Mouse (Mus musculus): ENCODE data around the gene Gdf11. TPM values are rescaled to one million over a fixed set of nuclear protein-coding genes. Genes with fewer than 3 reads are reported as not detected.
A peak's percentile ranks its signal among the peaks of the same experiment; 100 is the strongest.

The Gdf11 gene
- polyA plus RNA-seq, 1 experiment from 2014 or later, result 0.03 TPM

DNA sequence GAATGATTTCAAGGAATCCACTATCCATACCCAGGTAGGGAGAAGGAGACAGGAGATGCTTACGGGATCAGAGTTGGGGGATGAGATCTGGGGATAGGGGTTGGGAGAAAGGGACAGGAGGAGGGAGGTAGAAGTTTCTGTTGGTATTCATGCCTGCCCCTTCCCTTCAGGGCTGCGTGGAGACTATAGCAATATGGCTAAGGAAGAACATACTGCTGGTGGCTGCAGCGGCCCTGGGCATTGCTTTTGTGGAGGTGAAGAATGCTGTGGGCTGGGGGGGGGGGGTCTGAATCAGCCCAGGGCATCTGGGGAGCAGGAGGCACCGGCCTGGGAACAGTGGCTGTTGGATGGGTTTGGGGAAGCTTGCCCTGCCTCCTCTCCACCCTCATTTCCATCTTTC, 20.8 kb upstream of the Gdf11 start:
- Histone ChIP-seq H3K36me3 (ENCODE audit: inconsistent target) (peaks cover 48% of the 10 kb centered on the region), H3K4me3 (ENCODE audit: inconsistent target) (no peak overlapping the region), H3K79me2 (ENCODE audit: inconsistent target) (peaks cover 50% of the 10 kb centered on the region), H3K27ac (no peak overlapping the region)
- WGBS (ENCODE audit: missing documents), result 87% methylated on average over 3 of the region's 4 CpGs

DNA sequence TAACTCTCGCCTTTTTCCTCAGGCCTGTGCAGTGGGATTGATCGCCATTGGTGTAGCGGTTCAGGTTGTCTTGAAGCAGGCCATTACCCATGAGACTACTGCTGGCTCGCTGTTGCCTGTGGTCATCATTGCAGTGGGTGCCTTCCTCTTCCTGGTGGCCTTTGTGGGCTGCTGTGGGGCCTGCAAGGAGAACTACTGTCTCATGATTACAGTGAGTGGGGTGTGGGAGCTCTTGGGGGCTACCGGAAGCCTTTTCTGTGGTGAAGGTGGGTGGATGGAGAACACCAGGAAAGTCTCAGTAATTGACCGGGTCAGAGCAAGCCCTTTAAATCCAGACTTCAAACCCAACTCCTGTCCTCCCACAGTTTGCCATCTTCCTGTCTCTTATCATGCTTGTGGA, 19.9 kb upstream of the Gdf11 start:
- H3K79me2 ChIP-seq (ENCODE audit: inconsistent target), result peaks cover 50% of the 10 kb centered on the region
- H3K4me3 ChIP-seq (ENCODE audit: inconsistent target), result peak overlapping the region; percentile 82
- H3K36me3 ChIP-seq (ENCODE audit: inconsistent target), result peaks cover 40% of the 10 kb centered on the region
- 50% methylated on average over 6 of the region's 6 CpGs for WGBS (ENCODE audit: missing documents)
- H3K27ac ChIP-seq, result peak overlapping the region; percentile 81

DNA sequence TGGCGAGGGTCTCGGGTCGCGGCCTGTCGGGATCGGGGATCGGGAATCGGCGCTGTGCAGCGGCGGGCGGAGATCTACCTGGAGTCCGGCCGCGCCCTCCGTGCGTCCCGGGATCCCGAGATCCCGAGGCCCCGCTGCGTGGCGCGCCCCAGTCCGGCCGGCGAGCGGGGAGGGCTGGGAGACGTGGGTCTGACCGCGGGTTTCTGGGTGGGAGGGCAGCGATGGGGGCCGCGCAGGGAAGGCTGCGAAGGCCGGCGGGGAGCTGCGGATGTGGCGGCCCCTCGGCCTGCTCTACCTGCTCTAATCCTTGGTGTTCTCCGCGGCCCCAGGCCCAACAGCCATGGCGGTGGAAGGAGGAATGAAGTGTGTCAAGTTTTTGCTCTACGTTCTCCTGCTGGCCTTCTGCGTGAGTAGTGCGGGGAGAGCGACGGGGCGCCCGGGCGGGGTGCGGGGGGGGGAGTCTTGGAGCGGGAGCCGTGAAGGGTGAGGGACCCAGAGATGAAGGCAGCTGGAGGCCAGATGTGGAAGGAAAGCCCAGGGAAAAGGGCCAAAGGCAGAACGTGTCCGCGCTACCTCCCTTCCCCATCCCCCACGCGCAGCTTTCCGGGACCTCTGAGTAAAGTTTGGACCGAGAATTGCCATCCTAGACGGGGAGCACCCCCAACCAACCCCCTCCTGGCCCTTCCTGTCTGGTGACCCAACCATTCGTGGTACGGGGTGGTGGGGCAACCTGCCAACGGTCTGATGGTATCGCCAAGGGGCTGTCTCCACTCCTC, 18.7 kb upstream of the Gdf11 start:
- Histone ChIP-seq H3K36me3 (ENCODE audit: inconsistent target) (peaks cover 31% of the 10 kb centered on the region), H3K27ac (peak overlapping the region; percentile 81), H3K4me3 (ENCODE audit: inconsistent target) (peak overlapping the region; percentile 82), H3K79me2 (ENCODE audit: inconsistent target) (peaks cover 50% of the 10 kb centered on the region)
- WGBS (ENCODE audit: missing documents), result 4% methylated on average over 46 of the region's 66 CpGs

DNA sequence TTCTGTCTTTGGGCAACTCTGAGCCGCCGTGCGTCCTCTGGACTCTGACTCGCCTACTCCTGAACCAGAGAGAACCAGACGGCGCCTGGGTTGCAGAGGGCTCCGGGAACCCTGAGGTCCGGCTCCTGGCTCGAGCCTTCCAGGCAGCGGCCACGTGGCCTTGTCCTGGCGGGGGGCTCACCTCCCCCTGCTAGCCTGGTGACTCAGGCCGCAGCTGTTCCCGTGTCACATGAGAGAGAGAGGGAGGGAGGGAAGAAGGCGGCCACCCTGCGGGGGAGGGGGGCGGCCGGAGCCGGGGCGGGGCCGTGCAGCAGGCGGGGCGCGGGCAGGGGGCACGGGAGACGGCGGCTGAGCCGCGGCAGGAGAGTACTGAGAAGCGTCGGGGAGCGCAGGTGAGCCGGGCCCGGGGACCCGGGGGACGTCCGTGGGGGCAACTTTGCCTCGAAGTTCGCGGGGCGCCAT, 18.1 kb upstream of the Gdf11 start:
- Histone ChIP-seq H3K4me3 (ENCODE audit: inconsistent target) (peak overlapping the region; percentile 20; the same call in 1 of the 2 replicates), H3K27ac (peak overlapping the region; percentile 94), H3K79me2 (ENCODE audit: inconsistent target) (peaks cover 49% of the 10 kb centered on the region), H3K36me3 (ENCODE audit: inconsistent target) (peaks cover 24% of the 10 kb centered on the region)
- WGBS (ENCODE audit: missing documents), result 2% methylated on average over 14 of the region's 41 CpGs

DNA sequence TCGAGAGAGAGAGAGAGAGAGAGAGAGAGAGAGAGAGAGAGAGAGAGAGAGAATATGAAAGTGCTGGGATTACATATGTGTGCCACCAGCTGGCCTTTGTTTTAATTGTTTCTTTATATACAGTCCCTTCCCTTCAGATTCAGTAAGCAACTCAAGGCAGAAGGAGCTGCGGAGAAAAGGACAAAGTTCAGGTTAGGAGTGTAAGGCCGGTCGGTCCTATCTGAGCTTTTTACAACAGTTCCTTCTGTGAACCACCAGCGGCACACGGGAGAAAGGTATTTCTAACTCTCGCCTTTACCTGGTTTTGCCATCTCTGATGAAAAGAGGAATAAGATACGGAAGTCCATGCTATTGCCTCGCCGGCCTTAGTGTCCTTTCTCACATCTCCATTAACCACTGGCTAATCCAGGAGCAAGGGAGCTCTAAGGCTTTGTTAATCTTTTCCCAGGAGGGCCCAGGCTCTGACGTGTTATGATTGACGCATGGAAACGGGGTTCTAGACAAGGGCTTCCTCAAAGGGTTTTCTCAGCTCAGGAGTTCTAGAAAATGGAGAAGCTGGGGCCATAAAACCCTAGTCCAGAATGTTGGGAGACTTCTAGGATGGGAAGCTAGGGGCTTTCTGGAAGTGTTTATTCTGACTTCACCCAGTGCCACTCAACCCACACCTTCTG, 17.4 kb upstream of the Gdf11 start:
- Histone ChIP-seq H3K79me2 (ENCODE audit: inconsistent target) (peaks cover 42% of the 10 kb centered on the region), H3K36me3 (ENCODE audit: inconsistent target) (peaks cover 17% of the 10 kb centered on the region), H3K27ac (peak overlapping the region; percentile 94), H3K4me3 (ENCODE audit: inconsistent target) (peak overlapping the region; percentile 20; the same call in 1 of the 2 replicates)
- WGBS (ENCODE audit: missing documents), result 63% methylated on average over 13 of the region's 13 CpGs

DNA sequence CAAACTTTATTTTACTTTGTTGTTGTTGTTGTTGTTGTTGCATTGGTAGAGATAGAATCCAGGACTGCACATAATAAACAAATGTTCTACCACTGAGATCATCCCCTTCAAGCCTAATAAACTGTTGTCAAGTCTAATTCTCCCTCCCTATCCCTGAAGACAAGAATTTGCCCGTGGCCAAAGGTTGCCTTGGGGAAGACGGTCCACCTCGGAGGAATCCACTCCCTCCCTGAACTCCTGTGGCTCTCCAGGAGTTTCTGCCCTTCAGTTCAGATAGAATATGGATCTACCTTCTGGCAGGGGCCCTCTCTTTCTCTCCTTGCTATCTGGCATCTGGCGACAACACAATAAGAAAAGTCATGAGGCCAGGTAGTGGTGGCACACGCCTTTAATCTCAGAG, 13.3 kb upstream of the Gdf11 start:
- Histone ChIP-seq H3K27ac (no peak overlapping the region), H3K36me3 (ENCODE audit: inconsistent target) (no peaks in the 10 kb centered on the region), H3K4me3 (ENCODE audit: inconsistent target) (no peak overlapping the region), H3K79me2 (ENCODE audit: inconsistent target) (peaks cover 4% of the 10 kb centered on the region; the same call in 1 of the 2 replicates)
- 91% methylated on average over 5 of the region's 5 CpGs for WGBS (ENCODE audit: missing documents)

DNA sequence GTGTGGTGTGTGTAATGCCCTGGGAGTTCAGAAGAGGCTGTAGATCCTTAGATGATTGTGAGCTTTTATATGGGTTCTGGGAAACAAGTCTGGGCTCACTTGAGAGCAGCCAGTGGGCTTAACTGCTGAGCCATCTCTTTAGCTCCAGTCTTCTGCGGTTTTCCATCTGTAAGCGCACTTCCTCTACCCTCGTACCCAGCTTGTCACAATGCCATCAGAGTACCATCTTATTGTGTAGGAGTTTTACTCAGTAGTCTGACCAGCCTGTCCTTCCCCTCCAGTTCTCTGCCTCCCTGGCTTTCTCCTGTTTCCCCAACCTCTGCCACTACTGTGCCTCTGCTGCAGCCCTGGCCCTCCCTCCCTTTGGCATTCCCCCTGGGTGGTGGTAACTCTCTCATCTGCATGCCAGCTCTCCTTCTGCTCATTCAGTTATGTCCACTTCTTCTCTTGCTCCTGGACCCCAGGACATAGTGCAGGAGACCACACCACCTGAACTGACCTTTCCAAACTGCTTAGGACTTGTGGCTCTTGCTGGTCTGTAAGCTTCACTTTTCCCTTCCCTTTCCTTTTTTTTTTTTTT, 11.0 kb upstream of the Gdf11 start:
- Histone ChIP-seq H3K4me3 (ENCODE audit: inconsistent target) (no peak overlapping the region), H3K27ac (peak overlapping the region; percentile 66)
- WGBS (ENCODE audit: missing documents), result 13% methylated on average over 3 of the region's 3 CpGs

DNA sequence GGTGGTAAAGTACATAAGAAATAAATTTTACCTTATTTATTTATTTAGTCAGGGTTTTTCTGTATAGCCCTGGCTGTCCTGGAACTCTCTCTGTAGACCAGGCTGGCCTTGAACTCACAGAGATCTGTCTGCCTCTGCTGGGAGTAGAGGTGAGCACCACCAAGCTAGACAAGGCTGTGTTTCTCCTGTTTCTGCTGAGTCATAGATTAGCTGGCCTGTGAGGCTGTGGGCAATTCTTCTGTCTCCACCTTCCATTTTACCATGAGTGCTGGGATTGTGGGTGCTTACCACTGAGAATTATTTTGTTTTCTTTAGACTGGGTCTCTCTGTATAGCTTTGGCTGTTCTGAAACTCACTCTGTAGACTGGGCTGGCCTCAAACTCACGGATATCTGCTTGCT, 9.9 kb upstream of the Gdf11 start:
- 57% methylated on average over 1 of the region's 1 CpGs for WGBS (ENCODE audit: missing documents)
- no peaks in the 10 kb centered on the region for H3K79me2 ChIP-seq (ENCODE audit: inconsistent target)
- no peak overlapping the region for H3K4me3 ChIP-seq (ENCODE audit: inconsistent target)
- H3K27ac ChIP-seq, result peak overlapping the region; percentile 66
- H3K36me3 ChIP-seq (ENCODE audit: inconsistent target), result no peaks in the 10 kb centered on the region

More for the DNA sequence above, 11.0 kb upstream of the Gdf11 start:
- H3K36me3 ChIP-seq (ENCODE audit: inconsistent target), result no peaks in the 10 kb centered on the region
- H3K79me2 ChIP-seq (ENCODE audit: inconsistent target), result no peaks in the 10 kb centered on the region

DNA sequence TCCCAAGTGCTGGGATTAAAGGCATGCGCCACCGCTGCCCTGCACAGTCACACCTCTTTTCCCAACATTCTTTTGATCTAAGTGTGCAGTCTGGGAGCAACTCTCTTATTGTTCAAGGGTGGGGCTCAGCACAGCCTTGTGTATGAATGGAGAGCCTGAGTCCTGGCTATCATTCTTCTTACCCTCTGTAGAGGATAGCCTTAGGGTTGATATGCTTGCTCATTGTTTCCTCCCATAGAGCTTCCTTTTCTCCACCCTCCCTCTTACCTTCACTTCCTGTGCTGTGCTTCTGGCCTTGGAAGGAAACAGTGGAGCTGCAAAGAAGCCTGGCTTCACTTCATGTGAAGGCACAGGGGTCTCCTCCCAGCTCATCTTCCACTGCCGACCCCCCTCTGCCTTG, 9.2 kb upstream of the Gdf11 start, which contains the start of gene Cd63:
TSS of gene Cd63 (plus strand) at position 292 of the 400 bp plus-strand sequence.
- H3K36me3 ChIP-seq (ENCODE audit: inconsistent target), result no peaks in the 10 kb centered on the region
- no peak within 1 kb of the TSS for H3K4me3 ChIP-seq (ENCODE audit: inconsistent target)
- WGBS (ENCODE audit: missing documents), result 87% methylated on average over 3 of the region's 3 CpGs
- peak within 1 kb of the TSS; percentile 66 for H3K27ac ChIP-seq
- no peaks in the 10 kb centered on the region for H3K79me2 ChIP-seq (ENCODE audit: inconsistent target)

DNA sequence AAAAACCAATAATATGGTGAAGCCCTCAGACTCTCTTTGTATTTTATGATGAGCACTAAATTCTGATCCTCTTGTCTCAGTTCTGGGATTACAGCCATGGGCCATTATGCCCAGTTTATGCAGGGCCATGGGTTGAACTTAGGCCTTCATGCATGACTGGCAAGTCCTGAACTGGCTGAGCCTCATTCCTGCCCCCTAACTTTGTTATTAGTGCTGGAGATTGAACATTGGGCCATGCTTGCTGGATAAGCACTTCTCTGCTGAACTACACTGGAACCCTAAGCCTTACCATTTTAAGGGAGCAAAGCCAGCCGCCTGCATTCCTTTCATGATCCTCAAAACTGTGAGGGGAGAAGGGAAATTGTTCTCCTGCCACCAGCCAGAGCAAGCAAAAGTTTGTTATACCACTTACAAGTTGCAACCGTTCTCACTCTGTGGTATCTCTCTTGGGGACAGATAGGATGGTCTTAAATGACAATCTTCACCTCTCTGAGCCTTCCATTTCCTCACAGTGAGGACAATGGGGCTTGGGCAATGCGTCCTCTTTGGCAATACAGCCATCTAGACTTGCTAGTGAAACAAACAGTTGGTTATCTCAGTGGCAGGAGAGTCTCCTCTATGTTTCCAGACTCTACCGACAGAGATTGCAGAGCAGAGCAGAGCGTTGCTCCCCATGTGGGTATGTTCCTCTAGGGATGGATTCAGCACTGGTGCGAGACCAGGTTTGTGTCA, 8.4 kb upstream of the Gdf11 start:
- no peak overlapping the region for H3K27ac ChIP-seq

DNA sequence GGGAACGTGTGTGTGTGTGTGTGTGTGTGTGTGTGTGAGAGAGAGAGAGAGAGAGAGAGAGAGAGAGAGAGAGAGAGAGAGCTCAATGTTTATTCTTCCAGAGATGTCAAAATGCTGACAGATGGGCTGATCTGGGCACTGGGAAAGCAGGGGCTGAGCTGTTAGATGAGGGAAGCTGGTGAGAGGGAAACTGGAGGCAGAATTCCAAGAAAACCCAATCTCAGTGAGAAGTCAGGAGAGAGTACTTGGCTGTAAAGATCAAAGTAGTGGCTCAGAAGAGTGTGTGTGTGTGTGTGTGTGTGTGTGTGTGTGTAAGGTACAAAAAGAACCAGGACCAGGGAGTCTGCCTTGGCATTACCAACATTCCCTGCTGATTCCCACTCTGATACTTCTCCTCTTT, 6.0 kb upstream of the Gdf11 start:
- 33% methylated on average over 1 of the region's 1 CpGs for WGBS (ENCODE audit: missing documents)
- Histone ChIP-seq H3K4me3 (ENCODE audit: inconsistent target) (no peak overlapping the region), H3K27ac (no peak overlapping the region), H3K36me3 (ENCODE audit: inconsistent target) (no peaks in the 10 kb centered on the region), H3K79me2 (ENCODE audit: inconsistent target) (no peaks in the 10 kb centered on the region)

More for the DNA sequence above, 8.4 kb upstream of the Gdf11 start:
- no peak overlapping the region for H3K4me3 ChIP-seq (ENCODE audit: inconsistent target)
- H3K79me2 ChIP-seq (ENCODE audit: inconsistent target), result no peaks in the 10 kb centered on the region
- no peaks in the 10 kb centered on the region for H3K36me3 ChIP-seq (ENCODE audit: inconsistent target)
- WGBS (ENCODE audit: missing documents), result 74% methylated on average over 6 of the region's 6 CpGs

DNA sequence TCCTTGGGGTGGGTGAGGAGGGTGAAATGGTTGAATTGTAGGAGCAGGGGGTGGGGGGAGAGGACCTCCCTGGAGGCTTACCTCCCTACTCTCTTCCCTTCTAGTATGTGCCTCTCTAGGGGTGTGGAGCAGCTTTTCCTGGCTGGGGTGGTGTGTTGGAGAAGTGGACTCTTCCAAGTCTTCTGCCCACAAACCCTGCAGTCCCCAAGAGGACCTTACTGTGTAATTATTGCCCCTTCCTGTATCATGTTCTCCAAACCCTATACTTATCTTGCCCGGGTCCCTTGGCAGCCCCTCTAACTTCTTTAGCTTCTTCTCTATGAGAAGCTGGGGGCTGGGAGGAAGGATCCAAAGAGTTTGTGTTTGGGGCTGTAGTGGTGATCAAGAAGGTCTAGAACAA, 5.3 kb upstream of the Gdf11 start:
- Histone ChIP-seq H3K27ac (no peak overlapping the region), H3K79me2 (ENCODE audit: inconsistent target) (no peaks in the 10 kb centered on the region), H3K4me3 (ENCODE audit: inconsistent target) (no peak overlapping the region), H3K36me3 (ENCODE audit: inconsistent target) (no peaks in the 10 kb centered on the region)
- 40% methylated on average over 1 of the region's 1 CpGs for WGBS (ENCODE audit: missing documents)

DNA sequence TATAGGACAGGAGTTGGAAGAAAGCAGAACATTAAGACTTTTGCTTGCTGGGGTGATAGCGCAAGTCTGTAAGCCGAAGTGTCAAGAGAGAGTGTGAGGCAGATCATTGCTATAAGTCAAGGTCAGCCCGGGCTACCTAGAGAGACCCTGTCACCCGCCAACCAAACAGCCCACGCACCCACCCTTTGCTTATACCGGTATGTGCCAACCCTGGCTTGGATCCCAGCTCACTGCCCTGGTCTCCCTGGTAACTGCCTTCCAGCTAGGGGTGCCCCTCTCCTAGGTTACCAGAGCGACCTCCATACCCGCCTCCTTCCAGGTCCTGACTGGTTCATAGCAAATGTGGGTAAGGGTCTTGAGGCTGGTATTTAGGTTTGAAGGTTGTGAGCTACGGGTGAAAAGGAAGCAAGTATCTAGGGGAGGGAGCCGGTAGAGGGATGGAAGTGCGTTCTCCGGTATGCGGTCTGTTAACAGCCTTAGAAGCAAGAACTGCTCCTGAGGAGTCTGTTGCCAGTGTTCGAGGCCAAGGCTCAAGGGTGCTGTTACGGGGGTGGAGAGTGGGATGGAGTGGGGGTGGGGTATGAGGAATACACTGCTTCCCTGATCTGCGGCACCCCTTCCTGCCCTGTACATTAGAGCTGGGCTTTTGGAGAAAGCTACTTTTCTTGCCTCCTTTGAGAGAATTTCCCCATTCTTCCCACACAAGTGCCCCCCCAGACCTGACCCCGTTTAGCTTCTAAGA, 4.6 kb upstream of the Gdf11 start:
- Histone ChIP-seq H3K4me3 (ENCODE audit: inconsistent target) (no peak overlapping the region), H3K79me2 (ENCODE audit: inconsistent target) (no peaks in the 10 kb centered on the region), H3K27ac (no peak overlapping the region), H3K36me3 (ENCODE audit: inconsistent target) (no peaks in the 10 kb centered on the region)
- WGBS (ENCODE audit: missing documents), result 15% methylated on average over 17 of the region's 17 CpGs

DNA sequence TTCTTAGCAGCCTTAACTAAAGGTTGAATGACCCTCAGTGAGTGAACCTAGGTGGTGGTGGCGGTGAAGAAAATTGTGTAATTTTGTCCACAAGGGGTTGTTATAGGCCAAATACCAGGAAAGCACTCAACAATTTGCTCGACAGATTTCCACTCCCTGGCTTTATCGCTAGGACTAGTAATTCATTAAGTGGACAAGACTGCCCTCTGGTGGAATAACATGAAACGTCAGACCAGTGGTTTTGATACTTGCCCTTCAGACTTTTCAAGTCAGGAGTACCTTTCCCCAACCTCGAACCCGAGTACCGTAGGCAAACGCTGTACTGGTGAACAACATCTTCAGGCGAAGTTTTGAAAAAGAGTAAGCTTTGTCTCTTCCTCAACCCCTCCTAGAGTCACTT, 3.9 kb upstream of the Gdf11 start:
- no peaks in the 10 kb centered on the region for H3K36me3 ChIP-seq (ENCODE audit: inconsistent target)
- 1% methylated on average over 9 of the region's 9 CpGs for WGBS (ENCODE audit: missing documents)
- H3K4me3 ChIP-seq (ENCODE audit: inconsistent target), result no peak overlapping the region
- no peaks in the 10 kb centered on the region for H3K79me2 ChIP-seq (ENCODE audit: inconsistent target)
- no peak overlapping the region for H3K27ac ChIP-seq

Measured in macrophage (primary cell).